Comparison of ENCODE assay signal across 10 mouse cellular contexts in genomic region chr19:24284187-24284586, GRCm38 (mm10). TPM values are rescaled to one million over a fixed set of nuclear protein-coding genes. Genes with fewer than 3 reads are reported as not detected.
A peak's percentile ranks its signal among the peaks of the same experiment; 100 is the strongest.
DNase-seq lines count a peak whose midpoint lies in the region; ATAC-seq and TF ChIP-seq lines count a peak whose summit lies in the region.
"Had no signal": no experiment of that assay in that cellular context is flagged by ENCODE, and none has a peak within 500 bp of the region (broad histone marks: within the 10 kb centered on the region; RNA-seq: fewer than 3 reads in every experiment).

No protein-coding gene starts in this region.

- peak; percentile 93 for TF ChIP-seq CTCF in liver, embryonic 14.5 days (IDR thresholded peaks at IDR 0.05; ENCODE audit: low read depth)

- peaks cover 6% of the 10 kb centered on the region; the same call in 1 of the 2 replicates for H3K4me1 ChIP-seq in kidney, embryonic 16.5 days (ENCODE audit: insufficient read depth, low read length)
- peaks cover 3 to 10% of the 10 kb centered on the region in 2 experiments for H3K4me1 ChIP-seq in liver, embryonic 14.5 days (replicated peaks; ENCODE audit: control insufficient read depth in 2 of 2, insufficient read depth in 2 of 2, low read length in 1 of 2)

- intact Hi-C loops in gastrocnemius, postnatal 36 days (cut with DNase I), result no loop called here

- ATAC-seq in kidney, embryonic 16.5 days (ENCODE audit: low FRiP score, low TSS enrichment), result no peak
- ATAC-seq in liver, embryonic 14.5 days (ENCODE audit: insufficient read depth), result no peak

- WGBS in kidney, embryonic 16.5 days, result 72% methylated on average over 4 of the region's 4 CpGs
- 60% methylated on average over 4 of the region's 4 CpGs for WGBS in liver, embryonic 14.5 days (ENCODE audit: insufficient replicate concordance)

- no peak for TF ChIP-seq EP300 in liver, embryonic 14.5 days (IDR thresholded peaks at IDR 0.05; ENCODE audit: low read depth)

- no peak overlapping the region for H3K4me3 ChIP-seq in kidney, embryonic 16.5 days (ENCODE audit: low read length)
- no peak overlapping the region for H3K4me3 ChIP-seq in liver, embryonic 14.5 days (ENCODE audit: insufficient read depth in 1 of 2, low read depth in 2 of 2, low read length in 2 of 2)
- H3K4me3 ChIP-seq: heart, embryonic 13.5 days; myocyte had no signal

- DNase-seq in kidney, adult 11 months, result peak; percentile 35
- DNase-seq in CD8-positive naive resting alpha-beta T cell, adult 2 months (ENCODE audit: low read depth in 2 of 2, low spot score in 2 of 2), result peak; percentile 47 to 59
- DNase-seq in R1 (ENCODE audit: low read depth, low spot score), result peak; percentile 81
- peak; percentile 83 for DNase-seq in embryo, embryonic 10.5 days (ENCODE audit: low spot score)
- peak in 2 of 3 experiments; percentile 56 to 59 for DNase-seq in liver, embryonic 14.5 days (ENCODE audit: low read depth in 3 of 3, low spot score in 3 of 3)
- DNase-seq in spleen, postnatal 10 days (ENCODE audit: low spot score in 2 of 2), result peak; percentile 56 to 73
- DNase-seq in gastrocnemius, postnatal 36 days, result no peak

- H3K27ac ChIP-seq in kidney, embryonic 16.5 days (ENCODE audit: low read length), result no peak overlapping the region
- H3K27ac ChIP-seq in liver, embryonic 14.5 days, result no peak overlapping the region
- H3K27ac ChIP-seq: heart, embryonic 13.5 days had no signal

- H3K27me3 ChIP-seq in kidney, embryonic 16.5 days (ENCODE audit: insufficient read depth, low read length), result no peaks in the 10 kb centered on the region
- H3K27me3 ChIP-seq in liver, embryonic 14.5 days (ENCODE audit: control insufficient read depth, insufficient read depth, low read length), result no peaks in the 10 kb centered on the region
- H3K27me3 ChIP-seq: heart, embryonic 13.5 days had no signal

- H3K4me2 ChIP-seq in kidney, embryonic 16.5 days (replicated peaks; ENCODE audit: low read depth, low read length), result no peak overlapping the region
- no peak overlapping the region for H3K4me2 ChIP-seq in liver, embryonic 14.5 days (ENCODE audit: low read depth)
- H3K4me2 ChIP-seq: heart, embryonic 13.5 days had no signal

- H3K9ac ChIP-seq in kidney, embryonic 16.5 days (replicated peaks; ENCODE audit: low read length), result no peak overlapping the region
- no peak overlapping the region for H3K9ac ChIP-seq in liver, embryonic 14.5 days (replicated peaks)
- H3K9ac ChIP-seq: heart, embryonic 13.5 days had no signal

- H3K36me3 ChIP-seq in kidney, embryonic 16.5 days (ENCODE audit: insufficient read depth, low read length), result no peaks in the 10 kb centered on the region
- H3K36me3 ChIP-seq in liver, embryonic 14.5 days (replicated peaks; ENCODE audit: control insufficient read depth, insufficient read depth, low read depth), result no peaks in the 10 kb centered on the region
- H3K36me3 ChIP-seq: heart, embryonic 13.5 days had no signal

- no peaks in the 10 kb centered on the region for H3K9me3 ChIP-seq in kidney, embryonic 16.5 days (ENCODE audit: low read length)
- no peaks in the 10 kb centered on the region for H3K9me3 ChIP-seq in liver, embryonic 14.5 days (ENCODE audit: control insufficient read depth, low read length)
- H3K9me3 ChIP-seq: heart, embryonic 13.5 days had no signal

RNA-seq across cellular contexts. Expression of gene Fxn, which starts 3.8 kb away (rescaled TPM):
- 54.6 and 59.1 TPM in 2 replicates for polyA plus RNA-seq in kidney, embryonic 16.5 days (2015; fragmentation: Nextera tagmentation; extraction: Ambion mirVana)
- polyA plus RNA-seq in liver, embryonic 14.5 days (2012; rRNA removed), result 25.3 and 27.8 TPM in 2 replicates
- polyA plus RNA-seq in liver, embryonic 14.5 days (2014; fragmentation: Nextera tagmentation; extraction: Ambion mirVana), result 47.4 and 49.1 TPM in 2 replicates
- total RNA-seq in gastrocnemius, postnatal 36 days (2021), result 10 to 100 TPM; 19.9 to 20.0 TPM

RNA-seq across cellular contexts. Expression of gene Tjp2, which starts 59.4 kb away (rescaled TPM):
- 31.0 and 33.2 TPM in 2 replicates for polyA plus RNA-seq in kidney, embryonic 16.5 days (2015; fragmentation: Nextera tagmentation; extraction: Ambion mirVana)
- 2.2 and 2.9 TPM in 2 replicates for polyA plus RNA-seq in liver, embryonic 14.5 days (2012; rRNA removed)
- 3.2 and 4.0 TPM in 2 replicates for polyA plus RNA-seq in liver, embryonic 14.5 days (2014; fragmentation: Nextera tagmentation; extraction: Ambion mirVana)
- 1 to 10 TPM; 3.5 to 3.7 TPM for total RNA-seq in gastrocnemius, postnatal 36 days (2021)

Comparison
In these comparisons a context has a peak if more than half of its experiments do, and no peak if none do; other contexts are left out.
1. DNase-seq: peak in kidney, adult 11 months (single experiment), CD8-positive naive resting alpha-beta T cell, adult 2 months (2 of 2), R1 (single experiment), embryo, embryonic 10.5 days (single experiment), liver, embryonic 14.5 days (2 of 3) and spleen, postnatal 10 days (2 of 2); none in gastrocnemius, postnatal 36 days (0 of 2).